Mouse (Mus musculus): Measurements from ENCODE around the gene Spc24.
"Not testable (repeated sequence)": the region's sequence is repeated elsewhere in the genome, so short reads cannot be mapped to it uniquely, and the experiment has no call there.

Gene Spc24

GRCm38 (mm10) chr9:21760155-21761088 lies at the start of gene Spc24:
TSS of gene Spc24 (minus strand) at chr9:21760303.
- peak; percentile 99 for DNase-seq (ENCODE audit: low read depth)

DNA sequence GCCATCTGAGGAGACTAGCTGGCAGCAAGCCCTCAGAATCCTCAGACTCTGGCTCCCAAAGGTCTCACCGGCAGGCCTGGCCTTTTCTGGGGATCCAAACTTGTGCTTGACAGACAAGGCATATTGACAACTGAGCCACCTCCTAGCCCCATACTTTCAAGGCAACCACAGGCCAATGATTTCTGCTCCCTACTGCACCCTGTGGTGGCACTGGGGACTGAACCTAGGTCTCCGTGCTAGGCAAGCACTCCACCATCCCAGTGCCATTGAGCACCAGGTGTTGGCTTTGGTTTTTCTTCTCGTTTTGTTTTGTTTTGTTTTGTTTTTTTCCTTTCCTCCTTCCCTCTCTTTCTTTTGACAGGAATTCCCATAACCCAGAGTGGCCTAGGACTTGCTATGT lies 48.5 kb upstream of the Spc24 start:
- peak; percentile 48 for DNase-seq (ENCODE audit: low read depth)

GRCm38 (mm10) chr9:21806976-21807375 lies 46.9 kb upstream of the Spc24 start:
- no peak for DNase-seq (ENCODE audit: low read depth)

DNA sequence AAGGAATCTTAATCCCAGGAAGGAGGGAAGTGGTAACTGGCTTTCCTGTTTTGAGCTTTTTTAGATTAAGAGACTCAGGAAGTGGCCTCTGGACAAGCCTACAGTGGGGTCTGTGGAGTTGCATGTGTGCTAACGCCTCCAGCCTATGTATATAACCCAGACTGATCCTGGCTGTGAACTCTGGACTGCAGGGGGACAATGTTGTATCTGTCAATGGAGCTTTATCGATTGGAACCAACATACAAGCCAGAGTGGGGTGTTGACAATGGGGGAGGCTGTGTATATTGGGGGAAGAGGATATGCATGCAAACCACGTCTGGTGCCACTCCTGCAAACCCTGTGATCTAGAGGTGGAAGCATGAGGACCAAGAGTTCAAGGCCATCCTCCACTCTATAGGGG lies 46.3 kb upstream of the Spc24 start:
- DNase-seq (ENCODE audit: low read depth) = no peak

- DNase-seq (ENCODE audit: low read depth) = peak; percentile 84
Measured at GRCm38 (mm10) chr9:21803986-21804644, 44.0 kb upstream of the Spc24 start.

DNA sequence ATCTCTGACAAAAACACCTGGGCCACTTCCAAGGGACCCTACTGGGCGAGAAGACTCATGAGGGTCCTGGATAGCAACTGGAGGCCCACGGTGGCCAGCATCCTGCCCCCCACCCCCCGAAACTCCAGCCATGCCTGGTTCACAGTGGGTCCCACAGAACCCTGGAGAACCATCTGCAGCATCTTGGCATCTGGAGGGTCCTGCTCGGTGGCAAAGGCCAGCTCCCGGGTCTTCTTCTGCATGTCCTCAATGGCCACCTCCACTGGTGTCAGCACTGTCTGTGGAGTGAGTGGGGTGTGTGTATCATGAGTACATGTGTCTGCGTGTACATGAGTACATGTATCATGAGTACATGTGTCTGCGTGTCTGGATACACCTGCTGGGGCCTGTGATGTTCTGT lies 41.5 kb upstream of the Spc24 start:
- no peak for DNase-seq (ENCODE audit: low read depth)

GRCm38 (mm10) chr9:21801121-21801520 lies 41.0 kb upstream of the Spc24 start:
- DNase-seq (ENCODE audit: low read depth) = no peak

DNA sequence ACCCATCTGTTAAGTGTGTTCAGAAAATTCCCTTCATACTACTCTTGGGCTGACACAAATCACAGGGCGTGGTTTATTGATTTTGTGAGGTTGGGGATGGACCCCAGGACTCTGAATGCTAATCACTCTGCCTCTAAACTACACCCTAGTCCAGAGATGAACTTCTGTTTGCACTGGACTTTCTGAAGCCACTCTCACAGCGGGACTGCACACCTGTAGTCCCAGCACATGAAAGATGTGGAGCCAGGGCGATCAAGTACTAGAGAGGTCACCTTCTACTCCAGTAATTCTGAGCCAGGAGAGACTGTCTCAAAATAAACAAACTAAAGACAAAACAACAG lies 38.9 kb upstream of the Spc24 start:
- no peak for DNase-seq (ENCODE audit: low read depth)

- DNase-seq (ENCODE audit: low read depth) = peak; percentile 80
Measured at GRCm38 (mm10) chr9:21798345-21799009, 38.4 kb upstream of the Spc24 start, which contains the start of gene Kank2. TSS of gene Kank2 (minus strand) at chr9:21798744.

DNA sequence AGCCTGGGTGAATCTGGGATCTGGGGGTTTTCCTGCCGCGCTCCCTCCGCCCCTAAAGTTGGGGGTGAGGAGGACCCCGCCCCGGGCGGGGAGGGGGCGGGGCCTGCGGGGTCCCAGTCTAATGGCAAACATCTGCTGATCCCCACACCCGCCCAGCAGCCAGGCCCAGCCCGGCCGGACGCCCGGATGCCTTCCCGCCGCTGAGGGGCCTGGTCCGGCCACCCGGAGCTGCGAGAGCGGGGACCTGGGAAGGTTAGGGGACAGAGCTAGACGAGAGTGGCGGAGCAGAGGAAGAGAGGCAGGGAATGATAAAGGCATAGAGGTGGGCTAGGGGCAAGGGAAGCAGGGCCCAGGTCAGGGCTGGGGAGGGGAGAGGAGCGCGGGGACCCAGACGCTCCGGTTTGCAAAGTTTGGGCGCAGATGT lies 37.8 kb upstream of the Spc24 start:
- DNase-seq (ENCODE audit: low read depth) = peak; percentile 37

DNA sequence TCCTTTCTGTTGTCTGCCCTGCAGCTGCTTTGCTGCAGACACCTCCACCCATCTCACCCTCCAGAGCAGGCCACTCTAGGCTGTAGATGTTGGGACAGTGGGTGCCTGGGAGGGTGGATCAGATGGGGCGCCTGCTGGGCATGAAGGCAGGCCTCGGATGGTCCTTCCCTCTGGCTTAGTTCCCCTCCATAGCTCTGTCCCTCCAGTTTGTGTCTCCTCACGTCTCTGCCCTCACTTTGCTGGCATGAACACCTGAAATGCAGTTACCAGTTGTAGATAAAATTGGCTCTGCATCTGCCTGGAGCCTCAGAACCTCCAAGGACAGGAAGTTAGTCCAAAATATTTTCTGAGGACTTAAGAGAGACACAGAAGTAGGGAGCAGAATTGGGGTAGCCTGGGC lies 36.8 kb upstream of the Spc24 start:
- DNase-seq (ENCODE audit: low read depth) = no peak

GRCm38 (mm10) chr9:21796259-21796658 lies 36.2 kb upstream of the Spc24 start:
- no peak for DNase-seq (ENCODE audit: low read depth)

- no peak for DNase-seq (ENCODE audit: low read depth)
Measured at GRCm38 (mm10) chr9:21795579-21795978, 35.5 kb upstream of the Spc24 start.

GRCm38 (mm10) chr9:21794925-21795324 lies 34.8 kb upstream of the Spc24 start:
- DNase-seq (ENCODE audit: low read depth) = no peak

DNA sequence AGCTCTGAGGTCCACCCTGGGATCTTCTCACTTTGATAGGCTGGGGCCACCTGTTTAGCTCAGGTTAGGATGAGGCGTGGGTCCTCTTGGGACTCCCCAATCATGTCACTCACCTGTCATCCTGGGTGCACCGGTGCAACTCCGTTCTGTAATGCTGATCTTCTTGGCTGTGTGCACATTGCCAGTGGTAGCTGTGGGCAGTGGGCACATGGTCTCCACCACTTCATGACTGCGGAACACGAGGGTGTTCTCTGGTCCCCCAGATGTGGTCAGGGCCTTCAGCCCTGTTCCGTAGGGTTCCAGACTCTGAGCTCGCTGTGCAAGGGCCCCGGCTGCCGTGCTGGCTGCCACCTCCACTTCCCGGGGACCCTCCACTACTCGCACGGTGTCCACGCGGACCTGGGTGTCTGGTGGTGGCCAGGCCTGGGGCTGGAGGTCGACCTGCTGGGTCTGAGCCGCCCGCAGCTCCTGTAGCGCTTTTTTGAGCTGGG lies 34.3 kb upstream of the Spc24 start:
- DNase-seq (ENCODE audit: low read depth) = no peak

GRCm38 (mm10) chr9:21793507-21793906 lies 33.4 kb upstream of the Spc24 start:
- DNase-seq (ENCODE audit: low read depth) = not testable (repeated sequence)

DNA sequence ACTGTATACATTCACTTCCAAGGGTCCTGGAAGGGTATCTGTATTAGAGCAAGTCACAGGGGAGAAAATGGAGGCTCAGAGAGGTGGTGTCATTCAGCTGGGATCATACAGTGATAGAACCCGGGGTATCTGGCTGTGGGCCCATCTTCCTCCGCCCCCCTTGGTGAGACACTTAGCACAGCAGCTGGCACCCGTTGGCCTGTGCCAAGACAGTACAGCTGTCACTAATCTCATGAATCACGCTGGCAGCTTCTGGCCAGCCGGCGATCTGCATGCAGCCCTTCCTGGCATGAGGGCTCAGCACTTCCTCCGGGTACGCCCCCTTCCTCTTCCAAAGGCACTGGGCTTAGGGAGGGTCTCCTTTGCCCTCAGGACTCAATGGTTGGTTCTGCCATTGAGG lies 32.5 kb upstream of the Spc24 start:
- no peak for DNase-seq (ENCODE audit: low read depth)

DNA sequence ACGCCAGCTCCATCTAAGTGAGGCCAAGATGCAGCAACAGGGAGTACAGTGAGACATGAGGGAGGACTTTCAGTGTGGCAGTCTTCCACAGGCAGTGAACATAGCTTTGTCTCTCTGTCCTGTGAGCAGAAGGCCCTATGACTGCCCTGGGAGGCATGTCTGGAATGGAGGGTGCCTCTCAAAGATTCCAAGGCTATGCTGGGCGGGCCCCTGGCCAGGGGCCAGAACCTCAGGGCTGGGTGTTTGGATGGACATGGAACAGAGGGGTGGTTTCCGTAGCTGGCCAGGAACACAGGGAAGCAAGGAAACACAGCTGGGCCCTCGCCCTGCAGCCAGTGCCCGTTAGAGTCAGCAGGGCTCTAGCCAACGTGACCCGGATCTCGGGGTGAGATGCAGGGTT lies 31.8 kb upstream of the Spc24 start:
- DNase-seq (ENCODE audit: low read depth) = no peak

DNA sequence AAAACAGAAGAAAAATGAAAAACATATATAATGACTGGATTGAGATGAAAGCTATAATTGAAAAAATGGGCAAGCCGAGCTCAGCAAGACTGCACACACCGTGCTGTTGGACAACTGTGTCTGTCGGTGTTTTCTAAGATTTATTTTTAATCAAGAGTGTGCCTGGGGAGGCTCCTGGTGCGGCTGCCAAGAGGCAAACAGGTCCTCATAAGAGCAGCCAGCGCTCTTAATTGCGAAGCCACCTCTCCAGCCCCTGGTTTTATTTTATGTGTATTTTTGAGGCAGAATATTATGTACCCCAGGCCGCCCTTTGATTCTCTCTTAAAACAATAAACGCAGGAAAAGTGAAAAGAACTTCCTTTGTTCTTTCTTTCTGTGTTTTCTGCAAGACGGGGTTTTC lies 28.1 kb upstream of the Spc24 start:
- DNase-seq (ENCODE audit: low read depth) = no peak

DNA sequence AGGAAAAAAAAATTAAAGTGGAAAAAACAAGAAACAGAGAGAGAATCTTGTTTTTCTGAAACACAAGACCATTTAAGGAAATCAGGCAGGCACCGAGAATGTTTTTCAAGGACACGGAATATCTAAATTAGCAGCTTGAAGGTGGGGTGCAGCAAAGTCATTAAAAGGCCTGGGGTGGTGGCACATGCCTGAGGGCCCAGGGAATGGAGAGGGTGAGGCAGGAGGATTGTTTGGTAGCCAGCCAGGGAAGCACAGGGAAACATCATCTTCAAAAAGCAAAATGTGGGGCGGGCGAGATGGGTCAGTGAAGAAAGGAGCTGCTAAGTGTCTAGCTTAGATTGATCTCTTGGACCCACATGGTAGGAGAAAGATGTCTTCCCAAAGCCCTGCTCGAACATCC lies 27.6 kb upstream of the Spc24 start:
- no peak for DNase-seq (ENCODE audit: low read depth)

DNA sequence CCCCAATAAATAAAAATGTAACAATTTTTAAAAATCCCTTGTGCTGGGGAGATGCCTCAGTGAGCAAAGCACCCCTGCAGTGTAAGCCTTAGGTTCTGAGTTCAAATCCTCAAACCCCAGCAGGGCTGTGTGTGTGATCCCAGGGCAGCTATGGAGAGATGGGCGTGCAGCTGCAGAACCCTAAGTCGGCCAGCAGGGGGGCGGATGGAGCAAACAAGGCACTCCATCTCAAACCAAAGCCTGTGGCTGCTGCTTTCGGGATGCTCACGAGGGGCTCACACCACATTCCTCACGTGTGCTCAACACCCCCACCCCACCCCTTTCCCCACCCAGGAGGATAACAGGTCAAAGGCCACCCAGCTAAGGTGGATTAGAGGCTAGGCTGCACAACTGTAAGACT lies 26.8 kb upstream of the Spc24 start:
- DNase-seq (ENCODE audit: low read depth) = peak; percentile 73

DNA sequence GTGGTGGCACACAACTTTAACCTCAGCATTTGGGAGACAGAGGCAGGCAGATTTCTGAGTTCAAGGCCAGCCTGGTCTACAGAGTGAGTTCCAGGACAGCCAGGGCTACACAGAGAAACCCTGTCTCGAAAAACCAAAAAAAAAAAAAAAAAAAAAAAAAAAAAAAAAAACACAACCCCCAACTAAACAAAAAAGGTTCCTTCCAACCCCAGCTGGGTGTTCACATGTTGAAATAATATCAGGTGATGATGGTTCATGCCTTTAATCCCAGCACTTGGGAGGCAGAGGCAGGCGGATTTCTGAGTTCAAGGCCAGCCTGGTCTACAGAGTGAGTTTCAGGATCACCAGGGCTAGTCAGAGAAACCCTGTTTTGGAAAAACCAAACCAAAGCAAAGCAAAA lies 26.2 kb upstream of the Spc24 start:
- DNase-seq (ENCODE audit: low read depth) = not testable (repeated sequence)
